Mouse (Mus musculus) hematopoietic multipotent progenitor cell, adult 10-12 weeks (in vitro differentiated cells): Measurements from ENCODE around the gene Hyal4. TPM values are rescaled to one million over a fixed set of nuclear protein-coding genes. Genes with fewer than 3 reads are reported as not detected.

Experiments used
- polyA plus RNA-seq: library from polyadenylated mRNA; stranded (reverse); fragments of >175 nt; gene quantifications from 2 replicates; pipeline ENCODE4 v1.2.3, GENCODE M21; 2012; ENCODE audit warnings: low replicate concordance

The Hyal4 gene
- not detected in 2 replicates for polyA plus RNA-seq

GRCm38 (mm10) chr6:24748029-24748428 lies at the start of gene Hyal4:
Gene Hyal4 (plus strand): TSS chr6:24748329.

GRCm38 (mm10) chr6:24732945-24733344 lies 15.2 kb upstream of the Hyal4 start, which contains the start of gene Hyal6:
Gene Hyal6 (plus strand): TSS chr6:24733245.

GRCm38 (mm10) chr6:24790888-24791287 lies 42.8 kb downstream of the Hyal4 start, which contains the start of gene Spam1:
Gene Spam1 (plus strand): TSS chr6:24791188.

Other genes starting within 250 kb of the Hyal4 start
- not detected in 2 replicates for gene Iqub, start 233.3 kb upstream of the Hyal4 start, polyA plus RNA-seq
- 1.7 and 4.6 TPM in 2 replicates for gene Ndufa5, start 220.3 kb upstream of the Hyal4 start, polyA plus RNA-seq
- not detected in 2 replicates for gene Asb15, start 220.2 kb upstream of the Hyal4 start, polyA plus RNA-seq
- gene Lmod2, start 150.6 kb upstream of the Hyal4 start, polyA plus RNA-seq: not detected in 2 replicates
- gene Wasl, start 83.3 kb upstream of the Hyal4 start, polyA plus RNA-seq: 29.2 and 105 TPM in 2 replicates
- gene Hyal6, start 15.1 kb upstream of the Hyal4 start, polyA plus RNA-seq: not detected in 2 replicates
- not detected in 2 replicates for gene Spam1, start 42.9 kb downstream of the Hyal4 start, polyA plus RNA-seq
- not detected in 2 replicates for gene Hyal5, start 109.7 kb downstream of the Hyal4 start, polyA plus RNA-seq
- 0.11 and 0.25 TPM in 2 replicates for gene Tmem229a, start 208.0 kb downstream of the Hyal4 start, polyA plus RNA-seq